Mouse (Mus musculus): Measurements from ENCODE around the gene Sema6d. TPM values are rescaled to one million over a fixed set of nuclear protein-coding genes. Genes with fewer than 3 reads are reported as not detected.

Sema6d gene
- polyA plus RNA-seq (2012; rRNA removed) = 29.8 and 30.8 TPM in 2 replicates

DNA sequence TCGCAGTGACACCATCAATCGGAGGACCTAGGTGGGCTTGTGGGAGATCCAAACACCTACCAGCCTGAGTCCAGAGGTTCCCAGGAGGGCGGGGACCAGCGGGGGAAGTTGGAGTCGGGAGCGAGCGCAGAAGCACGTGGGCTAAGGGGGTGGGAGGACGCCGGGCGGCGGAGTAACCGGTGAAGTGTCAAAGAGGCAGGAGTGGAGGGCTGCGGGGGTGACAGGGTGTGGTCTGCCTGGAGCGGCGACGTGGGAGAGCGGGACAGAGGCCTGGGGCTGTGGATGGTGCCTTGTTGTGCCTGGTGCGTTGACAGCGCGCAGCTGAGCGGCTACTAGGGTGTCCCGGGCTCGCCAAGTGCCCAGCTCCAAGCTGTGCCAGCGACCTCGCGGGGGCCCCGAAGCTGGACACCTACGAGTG, at the start of gene Sema6d:
Sema6d (plus strand) TSS at position 157 of the 418 bp plus-strand sequence.

All from central nervous system, embryonic 18 days (tissue).